Mouse (Mus musculus) WW6 (cell line): ENCODE data around the gene 2810408A11Rik.

Source experiments
- DNase-seq: peaks from one replicate; pipeline ENCODE4 v3.0.0-alpha.2; 2013; ENCODE audit warnings: low read depth, low spot score

2810408A11Rik gene

GRCm38 (mm10) chr11:69849128-69849527, 51.7 kb downstream of the 2810408A11Rik start:
- DNase-seq: no peak

GRCm38 (mm10) chr11:69848021-69848420, 52.8 kb downstream of the 2810408A11Rik start:
- DNase-seq: no peak
